Mouse (Mus musculus): ENCODE measurements at regions not wholly inside any gene's neighbourhood (a gene's known extent, or its start where the extent isn't known, plus 50 kb on each side); places are given as distances from the start of the nearest gene placed in this dataset.

- in situ Hi-C loops (cut with MboI, MseI): no loop called here
These were observed 944.1 kb upstream of the Adgrl4 start for GRCm38 (mm10) chr3:150493433-150494045.

- in situ Hi-C loops (cut with MboI, MseI): no loop called here
These were observed 906.7 kb upstream of the Adgrl4 start for GRCm38 (mm10) chr3:150530966-150531365.

GRCm38 (mm10) chr3:150543118-150543517, 894.6 kb upstream of the Adgrl4 start:
- in situ Hi-C loops (cut with MboI, MseI): loop anchor here (5.0 kb wide), 1 partner anchor 34 kb away; no protein-coding TSS in a partner anchor

GRCm38 (mm10) chr3:150588474-150588873, 849.2 kb upstream of the Adgrl4 start:
- in situ Hi-C loops (cut with MboI, MseI): no loop called here

- in situ Hi-C loops (cut with MboI, MseI): no loop called here
These were observed 846.7 kb upstream of the Adgrl4 start for GRCm38 (mm10) chr3:150590978-150591377.

GRCm38 (mm10) chr3:150603400-150604095, 834.1 kb upstream of the Adgrl4 start:
- in situ Hi-C loops (cut with MboI, MseI): no loop called here

GRCm38 (mm10) chr3:150610681-150611101, 827.0 kb upstream of the Adgrl4 start:
- in situ Hi-C loops (cut with MboI, MseI): no loop called here

- in situ Hi-C loops (cut with MboI, MseI): no loop called here
These were observed 800.1 kb upstream of the Adgrl4 start for GRCm38 (mm10) chr3:150637544-150637943.

- in situ Hi-C loops (cut with MboI, MseI): no loop called here
These were observed 797.5 kb upstream of the Adgrl4 start for GRCm38 (mm10) chr3:150640004-150640676.

- in situ Hi-C loops (cut with MboI, MseI): no loop called here
These were observed 789.6 kb upstream of the Adgrl4 start for GRCm38 (mm10) chr3:150648040-150648439.

- in situ Hi-C loops (cut with MboI, MseI): no loop called here
These were observed 787.7 kb upstream of the Adgrl4 start for GRCm38 (mm10) chr3:150649783-150650565.

- in situ Hi-C loops (cut with MboI, MseI): no loop called here
These were observed 741.9 kb upstream of the Adgrl4 start for GRCm38 (mm10) chr3:150695751-150696150.

- in situ Hi-C loops (cut with MboI, MseI): no loop called here
These were observed 737.7 kb upstream of the Adgrl4 start for GRCm38 (mm10) chr3:150699990-150700389.
